Mouse (Mus musculus): ENCODE measurements around the gene Itgb6. TPM values are rescaled to one million over a fixed set of nuclear protein-coding genes. Genes with fewer than 3 reads are reported as not detected.

Gene Itgb6
- total RNA-seq, 4 experiments from 2014 or later = 15.8 to 33.5 (median 25.7) TPM

- no peak for DNase-seq (ENCODE audit: low spot score in 2 of 2)
Measured at GRCm38 (mm10) chr2:60622161-60622560, 100.3 kb downstream of the Itgb6 start.

DNA sequence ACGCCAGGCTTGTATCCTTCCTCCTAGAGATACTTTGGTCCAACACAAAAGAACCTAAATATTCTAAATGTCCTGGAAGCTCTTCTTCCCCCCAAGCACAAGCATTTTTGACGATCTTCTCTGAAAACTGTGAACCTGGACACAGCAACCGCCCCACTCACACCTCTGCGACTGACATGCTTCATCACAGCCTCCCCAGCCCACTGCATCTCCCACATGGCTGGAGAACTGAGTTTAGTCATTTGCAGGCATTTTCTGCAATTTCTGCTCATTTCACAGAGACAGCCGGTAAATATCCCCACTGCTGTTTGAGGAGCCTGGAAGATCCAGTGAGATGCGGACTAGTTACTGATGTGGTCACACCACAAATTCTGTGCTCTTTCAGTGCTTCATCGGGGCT, 107.7 kb downstream of the Itgb6 start:
- DNase-seq (ENCODE audit: low spot score in 2 of 2) = no peak

DNA sequence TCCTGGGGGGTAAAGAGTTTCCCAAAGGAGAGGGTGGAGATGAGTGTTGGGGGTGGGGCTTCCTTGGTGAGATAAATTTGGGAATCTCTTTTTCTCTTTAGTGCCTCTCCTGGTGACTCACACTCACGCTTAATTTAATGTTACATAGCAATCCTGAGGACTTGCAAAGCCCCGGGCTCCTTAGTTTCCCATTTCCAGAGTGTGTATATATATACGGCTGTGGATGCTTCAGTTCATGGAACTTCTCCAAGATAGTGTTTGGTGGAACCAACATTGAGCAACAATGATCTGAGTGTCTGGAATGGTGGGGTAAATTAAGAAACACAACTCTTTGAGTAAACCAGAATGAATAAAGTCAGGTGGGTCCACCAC, 108.6 kb downstream of the Itgb6 start:
- no peak for DNase-seq (ENCODE audit: low spot score in 2 of 2)

GRCm38 (mm10) chr2:60612906-60613856, 109.3 kb downstream of the Itgb6 start:
- no peak for DNase-seq (ENCODE audit: low spot score in 2 of 2)

DNA sequence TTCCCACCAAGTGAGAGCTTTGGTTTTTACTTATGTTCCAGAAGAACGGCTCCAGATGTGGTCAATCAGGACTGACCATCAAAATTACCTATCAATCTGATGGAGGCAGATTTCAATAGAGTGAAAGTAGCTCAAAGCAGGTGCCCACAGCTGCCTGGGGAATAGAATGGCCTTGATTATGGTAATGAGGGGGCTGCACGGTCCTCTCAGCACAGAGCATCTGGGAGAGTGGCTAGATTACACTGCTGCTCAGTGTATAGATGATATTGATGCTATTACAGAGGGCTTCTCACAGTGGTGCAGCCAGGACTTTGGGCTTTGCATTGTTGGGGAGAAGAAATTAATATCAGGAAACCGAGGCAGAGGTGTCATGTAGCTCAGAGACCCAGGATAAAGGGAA, 110.8 kb downstream of the Itgb6 start:
- DNase-seq (ENCODE audit: low spot score in 2 of 2) = no peak

GRCm38 (mm10) chr2:60609436-60610199, 112.8 kb downstream of the Itgb6 start:
- no peak for DNase-seq (ENCODE audit: low spot score in 2 of 2)

DNA sequence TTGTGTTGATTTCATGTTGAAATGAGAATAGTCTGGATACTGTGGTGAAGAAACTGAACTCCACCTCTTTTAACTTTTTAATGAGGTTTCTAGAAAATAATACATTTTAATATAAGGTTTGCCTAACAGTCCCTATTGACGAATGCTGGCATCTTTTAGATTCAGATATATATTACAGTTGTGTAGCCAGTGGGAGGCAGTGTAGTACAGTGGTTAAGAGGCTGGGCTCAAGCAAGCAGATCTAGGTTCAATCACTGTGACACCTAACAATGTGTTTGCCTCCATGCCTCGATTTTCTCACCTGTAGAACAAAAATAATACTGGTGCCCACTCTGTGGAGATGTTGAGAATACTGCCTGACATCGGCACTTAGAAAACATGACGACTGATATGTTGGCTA, 114.5 kb downstream of the Itgb6 start:
- no peak for DNase-seq (ENCODE audit: low spot score in 2 of 2)

GRCm38 (mm10) chr2:60601326-60601725, 121.1 kb downstream of the Itgb6 start:
- DNase-seq (ENCODE audit: low spot score in 2 of 2) = no peak

DNA sequence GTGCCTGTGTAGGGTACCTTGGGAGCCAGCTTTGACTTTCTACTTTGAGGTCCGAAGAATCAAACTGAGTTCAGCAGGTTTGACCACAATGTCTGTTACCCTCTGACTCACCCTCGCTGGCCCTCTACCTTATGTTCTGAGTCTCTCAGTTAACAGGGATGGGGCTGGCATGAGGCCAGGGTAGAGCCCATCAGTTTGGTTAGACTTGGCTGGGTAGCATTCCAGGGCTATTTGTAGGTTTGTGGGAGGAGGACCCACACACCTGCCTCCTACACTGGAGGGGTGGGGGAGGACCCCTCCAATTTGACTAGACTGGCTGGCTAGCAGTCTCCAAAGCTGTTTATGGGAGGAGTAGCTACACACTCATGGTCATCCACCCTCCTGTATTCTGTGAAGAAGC, 121.6 kb downstream of the Itgb6 start:
- no peak for DNase-seq (ENCODE audit: low spot score in 2 of 2)

GRCm38 (mm10) chr2:60583416-60583815, 139.0 kb downstream of the Itgb6 start:
- DNase-seq (ENCODE audit: low spot score in 2 of 2) = no peak

DNA sequence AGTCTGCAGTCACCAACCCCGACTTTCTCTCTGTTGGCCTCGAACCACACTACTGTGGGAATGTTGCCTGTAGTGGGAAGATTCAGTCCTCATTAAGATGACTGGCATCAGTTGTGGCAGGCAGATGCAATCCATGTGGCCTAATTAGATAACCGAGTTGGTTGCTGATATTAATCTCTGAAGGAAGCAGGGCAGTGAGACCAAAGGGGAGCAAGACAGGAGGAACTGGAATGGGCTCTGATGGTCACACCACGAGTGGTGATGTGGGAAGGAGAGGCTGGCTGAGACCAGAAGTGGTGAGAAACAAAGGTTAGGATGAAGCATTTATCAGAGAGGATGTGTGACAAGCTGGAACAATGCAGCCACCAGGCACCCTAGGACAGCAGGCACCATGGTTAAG, 167.9 kb downstream of the Itgb6 start:
- no peak for DNase-seq (ENCODE audit: low spot score in 2 of 2)

DNA sequence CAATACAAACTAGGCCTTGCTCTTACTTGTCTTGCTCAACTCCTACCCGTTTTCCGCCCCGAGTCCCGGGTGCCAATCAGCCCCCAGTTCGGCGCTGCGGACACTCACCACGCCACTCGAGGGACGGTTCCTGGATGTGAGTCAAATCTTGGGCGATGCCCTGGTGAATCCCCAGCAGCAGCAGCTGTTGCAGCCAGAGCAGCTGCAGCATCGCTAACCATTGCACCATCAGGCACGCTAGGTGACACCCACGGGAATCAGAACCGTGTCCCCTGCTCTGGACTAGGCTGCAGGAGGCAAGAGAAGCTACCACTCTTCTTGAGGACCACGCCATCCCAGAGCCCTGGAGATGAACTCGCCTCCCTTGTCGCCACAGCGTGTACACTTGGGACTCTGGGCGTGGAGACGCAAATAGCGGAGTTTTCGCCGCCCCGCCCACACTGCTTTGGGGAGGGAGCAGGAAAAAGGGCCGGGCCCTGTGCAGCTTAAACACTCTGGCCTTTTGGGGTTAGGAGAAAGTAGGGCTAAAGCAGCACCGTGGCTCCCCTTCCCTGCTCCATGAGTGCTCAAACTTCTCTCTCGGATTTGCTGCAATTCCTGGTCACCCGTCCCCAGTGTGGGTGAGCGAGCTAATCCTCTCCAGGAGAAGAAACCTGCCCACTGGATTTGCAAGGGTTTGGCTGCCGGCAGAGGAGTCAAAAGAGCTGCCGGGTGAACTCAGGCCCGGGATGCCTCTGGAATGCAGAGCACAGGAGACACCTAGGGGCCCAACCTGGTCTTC, 169.4 kb downstream of the Itgb6 start, which contains the start of gene Pla2r1:
TSS of gene Pla2r1 (minus strand) at position 407 of the 781 bp plus-strand sequence.
- DNase-seq (ENCODE audit: low spot score in 2 of 2) = peak; percentile 33 to 36

DNA sequence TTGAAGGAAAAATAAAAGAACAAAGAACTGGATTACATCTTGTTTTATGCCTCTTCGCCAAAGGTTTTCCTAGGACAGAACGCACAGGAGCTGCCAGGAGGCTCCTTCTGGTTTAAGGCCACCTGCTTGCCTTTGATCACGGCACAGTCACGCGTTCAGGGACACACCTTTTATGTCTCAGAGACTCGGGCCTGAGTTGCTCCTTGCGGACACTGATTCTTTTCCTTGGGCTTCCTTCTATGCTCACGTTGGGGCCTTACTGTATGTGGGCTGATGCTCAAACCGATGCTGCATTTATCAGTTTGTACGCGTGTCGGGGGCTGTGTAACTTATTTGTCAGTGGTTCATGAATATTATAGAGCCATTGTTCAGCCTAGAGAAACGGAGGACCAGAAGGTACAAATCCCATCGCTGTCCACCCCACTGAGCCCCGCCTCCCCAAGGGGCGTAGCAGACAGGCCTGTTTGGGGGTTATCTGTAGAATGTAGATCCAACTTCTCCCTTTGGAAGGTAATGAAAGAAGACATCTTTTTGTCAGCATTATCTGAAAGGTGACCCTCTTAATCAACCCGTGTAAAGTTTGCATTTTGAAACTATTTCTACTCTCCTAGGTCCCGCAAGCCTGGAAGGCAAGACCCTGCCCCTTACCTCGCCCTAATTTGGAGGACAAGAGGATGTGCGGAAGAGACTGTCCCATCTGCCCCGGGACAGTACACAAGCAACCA, 170.1 kb downstream of the Itgb6 start:
- no peak for DNase-seq (ENCODE audit: low spot score in 2 of 2)

DNA sequence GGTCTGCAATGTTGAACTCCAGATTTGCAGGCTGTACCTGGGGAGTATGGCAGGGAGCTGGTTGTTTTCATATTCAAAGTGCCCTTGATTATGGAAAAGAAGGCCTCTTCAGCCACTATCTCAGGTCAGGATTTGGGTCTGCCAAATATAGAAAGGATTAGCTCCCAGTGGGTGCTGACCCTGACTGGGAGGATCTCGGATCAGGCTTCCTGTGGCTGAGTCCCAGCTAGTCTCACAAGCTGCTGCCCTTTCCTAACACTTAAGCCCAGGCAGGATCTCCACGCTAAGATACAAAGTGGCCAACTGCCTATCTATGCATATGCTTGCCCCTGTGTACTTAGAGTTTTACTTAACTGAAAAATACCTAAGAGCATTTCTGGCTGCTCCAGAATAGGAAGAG, 170.8 kb downstream of the Itgb6 start:
- DNase-seq (ENCODE audit: low spot score in 2 of 2) = no peak

DNA sequence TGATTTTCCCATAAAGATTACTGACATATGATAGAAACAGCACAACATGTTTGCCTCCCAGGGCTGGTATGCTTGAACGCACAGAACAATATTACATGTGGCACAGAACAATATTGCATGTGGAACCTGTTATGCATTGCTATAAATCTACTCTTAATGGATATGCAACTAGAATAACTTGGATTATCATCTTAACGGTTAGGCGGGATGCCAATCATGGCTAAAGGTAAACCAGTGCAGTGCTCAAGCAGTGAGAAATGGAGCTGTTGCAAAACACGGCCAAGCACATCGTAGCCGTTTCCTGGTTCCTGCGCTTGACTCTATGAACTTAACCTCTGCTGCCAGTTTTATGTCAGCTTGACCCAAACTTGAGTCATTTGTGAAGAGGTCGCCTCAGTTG, 171.9 kb downstream of the Itgb6 start:
- DNase-seq (ENCODE audit: low spot score in 2 of 2) = no peak

GRCm38 (mm10) chr2:60549851-60550250, 172.6 kb downstream of the Itgb6 start:
- no peak for DNase-seq (ENCODE audit: low spot score in 2 of 2)

Other genes with a start within 250 kb of the Itgb6 start
- under 1 TPM; 0.41 to 0.62 (median 0.51) TPM for gene Pla2r1, start 169.3 kb downstream of the Itgb6 start, total RNA-seq (2022)
- gene Rbms1, start 240.5 kb upstream of the Itgb6 start, total RNA-seq (2022) = 10 to 100 TPM; 10.2 to 19.1 (median 16.0) TPM

All from gastrocnemius, adult 8-10 months (tissue).